ENCODE assay signal across 10 mouse cellular contexts in genomic region chr12:79904913-79905549, GRCm38 (mm10).
DNase-seq lines count a peak whose midpoint lies in the region; ATAC-seq and TF ChIP-seq lines count a peak whose summit lies in the region.
"Had no signal": no experiment of that assay in that cellular context is flagged by ENCODE, and none has a peak within 500 bp of the region (broad histone marks: within the 10 kb centered on the region; RNA-seq: fewer than 3 reads in every experiment).

No protein-coding gene starts in this region.

- no peak overlapping the region for H3K4me3 ChIP-seq in heart, embryonic 11.5 days (ENCODE audit: low read depth, low read length)
- H3K4me3 ChIP-seq in heart, embryonic 16.5 days (ENCODE audit: low read length): no peak overlapping the region
- H3K4me3 ChIP-seq in lung, postnatal 0 days (ENCODE audit: low read depth, low read length): no peak overlapping the region

- TF ChIP-seq CTCF in lung, postnatal 0 days (IDR thresholded peaks at IDR 0.05): no peak

- no peak for ATAC-seq in heart, embryonic 11.5 days (replicated peaks; ENCODE audit: insufficient number of reproducible peaks, low FRiP score, low TSS enrichment)
- no peak for ATAC-seq in heart, embryonic 16.5 days (replicated peaks; ENCODE audit: extremely low read depth, insufficient read depth, low FRiP score)
- peak; percentile 37 for ATAC-seq in lung, postnatal 0 days

- H3K9ac ChIP-seq in heart, embryonic 11.5 days (ENCODE audit: low read depth, low read length): no peak overlapping the region
- peak overlapping the region; percentile 42 for H3K9ac ChIP-seq in heart, embryonic 16.5 days (ENCODE audit: low read length)
- H3K9ac ChIP-seq in lung, postnatal 0 days (replicated peaks; ENCODE audit: low read depth): no peak overlapping the region

- H3K27ac ChIP-seq in heart, embryonic 11.5 days (ENCODE audit: low read depth, low read length): peak overlapping the region; percentile 95
- H3K27ac ChIP-seq in heart, embryonic 16.5 days (ENCODE audit: low read length): peak overlapping the region; percentile 100
- H3K27ac ChIP-seq in lung, postnatal 0 days (ENCODE audit: low read length): peak overlapping the region; percentile 92

- H3K27me3 ChIP-seq in heart, embryonic 11.5 days (ENCODE audit: control insufficient read depth, insufficient read depth, low read length): no peaks in the 10 kb centered on the region
- no peaks in the 10 kb centered on the region for H3K27me3 ChIP-seq in heart, embryonic 16.5 days (ENCODE audit: control insufficient read depth, insufficient read depth, low read length)
- no peaks in the 10 kb centered on the region for H3K27me3 ChIP-seq in lung, postnatal 0 days (replicated peaks; ENCODE audit: insufficient read depth, low read length)

- H3K9me3 ChIP-seq in heart, embryonic 11.5 days (replicated peaks; ENCODE audit: control insufficient read depth, low read length): no peaks in the 10 kb centered on the region
- no peaks in the 10 kb centered on the region for H3K9me3 ChIP-seq in heart, embryonic 16.5 days (replicated peaks; ENCODE audit: control insufficient read depth, low read length)
- no peaks in the 10 kb centered on the region for H3K9me3 ChIP-seq in lung, postnatal 0 days (ENCODE audit: low read length)

- no peak overlapping the region for H3K4me2 ChIP-seq in heart, embryonic 11.5 days
- no peak overlapping the region for H3K4me2 ChIP-seq in heart, embryonic 16.5 days (ENCODE audit: low read depth, low read length)
- H3K4me2 ChIP-seq in lung, postnatal 0 days (replicated peaks; ENCODE audit: low read depth, low read length): no peak overlapping the region

- peaks cover 51% of the 10 kb centered on the region for H3K4me1 ChIP-seq in heart, embryonic 11.5 days (ENCODE audit: control insufficient read depth, insufficient read depth, low read length)
- peaks cover 50% of the 10 kb centered on the region for H3K4me1 ChIP-seq in heart, embryonic 16.5 days (ENCODE audit: control insufficient read depth, insufficient read depth, low read length)
- peaks cover 40% of the 10 kb centered on the region for H3K4me1 ChIP-seq in lung, postnatal 0 days (ENCODE audit: insufficient read depth, low read depth, low read length)

- no peak for TF ChIP-seq EP300 in lung, postnatal 0 days (IDR thresholded peaks at IDR 0.05)

- 34% methylated on average over 2 of the region's 2 CpGs for WGBS in heart, embryonic 11.5 days (ENCODE audit: insufficient replicate concordance)
- WGBS in heart, embryonic 16.5 days: 44% methylated on average over 2 of the region's 2 CpGs
- WGBS in lung, postnatal 0 days: 18% methylated on average over 2 of the region's 2 CpGs

- no peak for DNase-seq in heart, postnatal 4 days
- peak; percentile 75 for DNase-seq in adrenal gland, adult 8-10 months
- DNase-seq in lung, postnatal 0 days (ENCODE audit: low spot score): peak; percentile 70
- no peak for DNase-seq in thymus, postnatal 0 days (ENCODE audit: low spot score)
- no peak for DNase-seq in embryo, embryonic 10 days (ENCODE audit: low spot score)
- no peak for DNase-seq in frontal cortex, postnatal 25 days (ENCODE audit: low spot score in 2 of 2)
- DNase-seq: cerebellum, postnatal 36 days; thymus, adult 2 months had no signal

- no peaks in the 10 kb centered on the region for H3K36me3 ChIP-seq in heart, embryonic 11.5 days (ENCODE audit: control insufficient read depth, insufficient read depth, low read length)
- no peaks in the 10 kb centered on the region for H3K36me3 ChIP-seq in heart, embryonic 16.5 days (ENCODE audit: control insufficient read depth, insufficient read depth)
- no peaks in the 10 kb centered on the region for H3K36me3 ChIP-seq in lung, postnatal 0 days (ENCODE audit: insufficient read depth, low read length)

Comparison
In these comparisons a context has a peak if more than half of its experiments do, and no peak if none do; other contexts are left out.
1. DNase-seq: peak in adrenal gland, adult 8-10 months (single experiment) and lung, postnatal 0 days (single experiment); none in heart, postnatal 4 days (single experiment), thymus, postnatal 0 days (single experiment), embryo, embryonic 10 days (single experiment) and frontal cortex, postnatal 25 days (0 of 2).
2. Peak in every context shown above with its lines, with median percentiles within 50 percentile points of each other: H3K27ac ChIP-seq.